Mouse (Mus musculus): ENCODE data around the gene Clstn1.

DNA sequence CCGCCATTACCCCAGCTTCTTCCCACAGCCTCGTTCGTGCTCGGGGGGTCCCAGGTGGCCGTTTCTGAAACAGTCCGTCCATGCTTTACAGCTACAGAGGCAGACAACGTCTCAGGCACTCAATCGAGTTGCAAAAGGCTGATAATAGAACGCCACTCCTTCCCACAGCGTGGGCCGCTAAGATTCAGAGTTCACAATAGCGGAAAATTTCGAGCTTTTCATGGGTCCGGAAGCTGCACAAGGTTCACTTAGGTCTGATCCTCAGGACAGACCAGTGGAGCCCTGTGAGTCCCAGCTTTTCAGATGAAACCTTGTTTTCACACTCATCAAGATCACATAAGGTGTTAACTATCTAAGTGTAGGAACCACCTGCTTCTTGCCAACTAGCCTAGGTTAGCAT is 102.6 kb downstream of the Clstn1 start:
- no peak for TF ChIP-seq CTCF (IDR thresholded peaks at IDR 0.05; ENCODE audit: borderline replicate concordance, extremely low read depth, insufficient read depth, insufficient read length)
- TF ChIP-seq POLR2A (IDR thresholded peaks at IDR 0.05; ENCODE audit: borderline replicate concordance, extremely low read depth, insufficient read depth, insufficient read length, poor library complexity, severe bottlenecking) = no peak

Data from brain, embryonic 14.5 days (tissue).